Mouse (Mus musculus): ENCODE results near the gene Zbtb7b.

DNA sequence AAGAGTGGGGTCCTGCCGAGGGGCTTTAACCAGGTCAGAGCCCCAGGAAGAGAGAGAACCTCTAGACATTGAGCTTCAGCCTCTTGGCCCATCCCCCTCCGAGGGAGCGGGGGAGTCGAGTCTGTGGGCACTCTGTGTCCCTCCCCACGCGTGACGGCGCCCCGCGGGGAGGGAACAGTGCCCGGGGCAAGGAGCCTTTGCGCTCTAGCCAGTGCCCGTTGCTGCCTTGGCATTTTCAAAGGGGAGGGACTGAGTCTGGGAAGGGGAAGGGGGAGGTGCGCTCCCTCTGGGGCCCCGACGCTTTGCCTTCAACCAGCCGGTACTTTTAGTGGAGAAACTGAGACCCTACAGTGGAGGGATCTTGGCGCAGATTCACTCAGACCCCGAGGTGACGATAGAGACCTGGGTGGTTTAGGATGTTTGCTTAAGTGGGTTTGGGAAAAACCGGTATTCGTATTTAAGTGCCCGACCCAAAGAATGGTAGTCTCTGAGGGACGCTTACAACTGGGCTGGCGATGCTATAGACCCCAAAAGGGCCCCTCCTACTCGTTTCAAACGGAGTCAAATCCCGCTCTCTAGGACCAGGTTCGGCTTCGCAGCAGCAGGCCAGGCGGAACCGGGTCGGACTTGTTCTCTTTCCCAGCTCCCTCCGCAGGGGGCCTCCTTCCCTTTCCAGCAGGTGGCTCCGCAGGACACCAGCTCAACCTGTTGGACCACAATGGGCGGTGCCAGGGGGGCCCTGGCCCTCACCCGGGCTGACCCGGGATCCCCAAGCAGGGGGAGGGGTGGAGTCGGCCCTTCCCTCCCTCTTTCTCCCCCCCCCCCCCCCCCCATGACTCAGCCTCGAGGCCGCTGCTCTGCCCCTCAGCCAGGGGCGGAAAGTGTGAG lies at the start of gene Zbtb7b:
- TF ChIP-seq CTCF (conservative IDR thresholded peaks at IDR 0.05; ENCODE audit: low read length) = no peak
- TF ChIP-seq NANOG (IDR thresholded peaks at IDR 0.05; ENCODE audit: borderline replicate concordance, low read length) = no peak

Data from E14TG2a.4 (cell line).